Mouse (Mus musculus): ENCODE measurements at regions not wholly inside any gene's neighbourhood (a gene's known extent, or its start where the extent isn't known, plus 50 kb on each side); places are given as distances from the start of the nearest gene placed in this dataset.

- no peak for DNase-seq (ENCODE audit: extremely low spot score in 1 of 2, low spot score in 2 of 2)
Measured at GRCm38 (mm10) chr9:103911347-103911746, 91.0 kb upstream of the Nphp3 start.

GRCm38 (mm10) chr9:103915126-103915525 lies 87.2 kb upstream of the Nphp3 start:
- DNase-seq (ENCODE audit: extremely low spot score in 1 of 2, low spot score in 2 of 2) = no peak
- intact Hi-C loops (cut with DNase I) = no loop called here

More at GRCm38 (mm10) chr9:103911347-103911746, 91.0 kb upstream of the Nphp3 start:
- intact Hi-C loops (cut with DNase I) = no loop called here

GRCm38 (mm10) chr9:103917771-103918170 lies 84.6 kb upstream of the Nphp3 start:
- no peak for DNase-seq (ENCODE audit: extremely low spot score in 1 of 2, low spot score in 2 of 2)
- intact Hi-C loops (cut with DNase I) = no loop called here

GRCm38 (mm10) chr9:103922356-103922755 lies 80.0 kb upstream of the Nphp3 start:
- DNase-seq (ENCODE audit: extremely low spot score in 1 of 2, low spot score in 2 of 2) = no peak
- intact Hi-C loops (cut with DNase I) = no loop called here

GRCm38 (mm10) chr9:103924641-103925040 lies 77.7 kb upstream of the Nphp3 start:
- DNase-seq (ENCODE audit: extremely low spot score in 1 of 2, low spot score in 2 of 2) = no peak
- intact Hi-C loops (cut with DNase I) = no loop called here

GRCm38 (mm10) chr9:103925486-103925885 lies 76.9 kb upstream of the Nphp3 start:
- DNase-seq (ENCODE audit: extremely low spot score in 1 of 2, low spot score in 2 of 2) = no peak
- intact Hi-C loops (cut with DNase I) = no loop called here

- no peak for DNase-seq (ENCODE audit: extremely low spot score in 1 of 2, low spot score in 2 of 2)
- intact Hi-C loops (cut with DNase I) = no loop called here
Measured at GRCm38 (mm10) chr9:103928744-103929527, 73.4 kb upstream of the Nphp3 start.

- DNase-seq (ENCODE audit: extremely low spot score in 1 of 2, low spot score in 2 of 2) = peak in 1 of 2 experiments; percentile 13
- intact Hi-C loops (cut with DNase I) = no loop called here
Measured at GRCm38 (mm10) chr9:103938070-103938469, 64.3 kb upstream of the Nphp3 start.

- no peak for DNase-seq (ENCODE audit: extremely low spot score in 1 of 2, low spot score in 2 of 2)
- intact Hi-C loops (cut with DNase I) = no loop called here
Measured at GRCm38 (mm10) chr9:103940010-103940409, 62.3 kb upstream of the Nphp3 start.

GRCm38 (mm10) chr9:103940506-103940905 lies 61.8 kb upstream of the Nphp3 start:
- intact Hi-C loops (cut with DNase I) = no loop called here
- DNase-seq (ENCODE audit: extremely low spot score in 1 of 2, low spot score in 2 of 2) = no peak

- intact Hi-C loops (cut with DNase I) = no loop called here
- DNase-seq (ENCODE audit: extremely low spot score in 1 of 2, low spot score in 2 of 2) = no peak
Measured at GRCm38 (mm10) chr9:103941176-103941900, 61.0 kb upstream of the Nphp3 start.

GRCm38 (mm10) chr9:103941901-103942260 lies 60.5 kb upstream of the Nphp3 start:
- intact Hi-C loops (cut with DNase I) = no loop called here
- no peak for DNase-seq (ENCODE audit: extremely low spot score in 1 of 2, low spot score in 2 of 2)

GRCm38 (mm10) chr9:103945406-103945805 lies 56.9 kb upstream of the Nphp3 start:
- DNase-seq (ENCODE audit: extremely low spot score in 1 of 2, low spot score in 2 of 2) = peak in 1 of 2 experiments; percentile 23
- intact Hi-C loops (cut with DNase I) = no loop called here

- peak in 1 of 2 experiments; percentile 25 for DNase-seq (ENCODE audit: extremely low spot score in 1 of 2, low spot score in 2 of 2)
- intact Hi-C loops (cut with DNase I) = no loop called here
Measured at GRCm38 (mm10) chr9:103951799-103952198, 50.5 kb upstream of the Nphp3 start.

All from left cerebral cortex, postnatal 10 days (tissue).